9 mouse cellular contexts compared by ENCODE assay signal in genomic region chr11:22004331-22004841, GRCm38 (mm10). TPM values are rescaled to one million over a fixed set of nuclear protein-coding genes. Genes with fewer than 3 reads are reported as not detected.
DNase-seq lines count a peak whose midpoint lies in the region; ATAC-seq lines count a peak whose summit lies in the region.
"Had no signal": no experiment of that assay in that cellular context is flagged by ENCODE, and none has a peak within 500 bp of the region (broad histone marks: within the 10 kb centered on the region; RNA-seq: fewer than 3 reads in every experiment).

No protein-coding gene starts in this region.

- ATAC-seq in megakaryocyte, adult 5-6 weeks (ENCODE audit: poor library complexity, severe bottlenecking), result no peak
- ATAC-seq in heart, embryonic 14.5 days (ENCODE audit: insufficient number of reproducible peaks, insufficient read depth, low FRiP score, low read depth), result no peak
- peak; percentile 16 for ATAC-seq in midbrain, embryonic 12.5 days (ENCODE audit: low FRiP score, low read depth)
- no peak for ATAC-seq in erythroid progenitor cell, adult 5-6 weeks (replicated peaks; ENCODE audit: low FRiP score, poor library complexity, severe bottlenecking)

- H3K27me3 ChIP-seq in megakaryocyte, embryonic 14.5 days (replicated peaks), result peaks cover 92% of the 10 kb centered on the region
- H3K27me3 ChIP-seq in heart, embryonic 14.5 days (ENCODE audit: control insufficient read depth, insufficient read depth, low read length), result peaks cover 62% of the 10 kb centered on the region
- H3K27me3 ChIP-seq in midbrain, embryonic 12.5 days, result peaks cover 34% of the 10 kb centered on the region

- H3K9me3 ChIP-seq in megakaryocyte, embryonic 14.5 days, result no peaks in the 10 kb centered on the region
- H3K9me3 ChIP-seq in heart, embryonic 14.5 days (ENCODE audit: control insufficient read depth, low read length), result no peaks in the 10 kb centered on the region
- no peaks in the 10 kb centered on the region for H3K9me3 ChIP-seq in midbrain, embryonic 12.5 days

- H3K36me3 ChIP-seq in megakaryocyte, embryonic 14.5 days (replicated peaks; ENCODE audit: low read length), result no peaks in the 10 kb centered on the region
- peaks cover 13% of the 10 kb centered on the region for H3K36me3 ChIP-seq in heart, embryonic 14.5 days (ENCODE audit: control insufficient read depth, insufficient read depth, low read length)
- no peaks in the 10 kb centered on the region for H3K36me3 ChIP-seq in midbrain, embryonic 12.5 days
- H3K36me3 ChIP-seq: G1E had no signal

- no peak overlapping the region for H3K27ac ChIP-seq in heart, embryonic 14.5 days (replicated peaks in 1 of 2; ENCODE audit: control insufficient read depth in 1 of 2, insufficient read depth in 1 of 2, low read depth in 2 of 2, low read length in 2 of 2)
- peak overlapping the region; percentile 96 for H3K27ac ChIP-seq in midbrain, embryonic 12.5 days (replicated peaks)

- H3K4me1 ChIP-seq in megakaryocyte, embryonic 14.5 days, result peaks cover 66% of the 10 kb centered on the region
- H3K4me1 ChIP-seq in heart, embryonic 14.5 days (ENCODE audit: control insufficient read depth in 2 of 2, insufficient read depth in 2 of 2, low read length in 2 of 2), result peaks cover 9 to 18% of the 10 kb centered on the region in 2 experiments
- H3K4me1 ChIP-seq in midbrain, embryonic 12.5 days, result peaks cover 52% of the 10 kb centered on the region

- peak; percentile 21 for DNase-seq in gastrocnemius, postnatal 10 days
- no peak for DNase-seq in gastrocnemius, adult 8-10 months (ENCODE audit: low spot score in 2 of 2)
- no peak for DNase-seq in Muller cell, postnatal 12 days (ENCODE audit: inconsistent ontology term)

- H3K9ac ChIP-seq in heart, embryonic 14.5 days (ENCODE audit: low read length), result peak overlapping the region; percentile 44; the same call in 1 of the 2 replicates
- peak overlapping the region; percentile 93 for H3K9ac ChIP-seq in midbrain, embryonic 12.5 days (replicated peaks)

- H3K4me3 ChIP-seq in megakaryocyte, embryonic 14.5 days (replicated peaks), result peak overlapping the region; percentile 46
- peak overlapping the region in 1 of 2 experiments; percentile 28; a peak in 2 of 4 replicates for H3K4me3 ChIP-seq in heart, embryonic 14.5 days (ENCODE audit: control insufficient read depth in 1 of 2, insufficient read depth in 1 of 2, low read depth in 1 of 2, low read length in 2 of 2)
- H3K4me3 ChIP-seq in midbrain, embryonic 12.5 days, result peak overlapping the region; percentile 79

- H3K4me2 ChIP-seq in heart, embryonic 14.5 days (ENCODE audit: low read length), result peak overlapping the region; percentile 44
- peak overlapping the region; percentile 83 for H3K4me2 ChIP-seq in midbrain, embryonic 12.5 days (replicated peaks)

- 4% methylated on average over 18 of the region's 18 CpGs for WGBS in heart, embryonic 14.5 days
- WGBS in midbrain, embryonic 12.5 days, result under 1% methylated on average over 18 of the region's 18 CpGs

RNA-seq across cellular contexts. Expression of gene Otx1, which starts 1.7 kb away (rescaled TPM):
- not detected for total RNA-seq in gastrocnemius, postnatal 10 days (2021)
- total RNA-seq in gastrocnemius, adult 8-10 months (2022), result not detected
- not detected in 2 replicates for polyA plus RNA-seq in megakaryocyte, embryonic 14.5 days (2012; ENCODE audit: insufficient read depth, low replicate concordance)
- not detected in 2 replicates for total RNA-seq in megakaryocyte, adult 5-6 weeks (2015)
- total RNA-seq in megakaryocyte, adult 5-6 weeks (2017), result not detected in 2 replicates
- polyA plus RNA-seq in heart, embryonic 14.5 days (2014; fragmentation: Nextera tagmentation; extraction: Ambion mirVana), result 0.05 TPM in 1 of 2 replicates, not detected in the other
- polyA plus RNA-seq in midbrain, embryonic 12.5 days (2016; fragmentation: Nextera tagmentation; extraction: Ambion mirVana), result 26.8 and 42.7 TPM in 2 replicates
- total RNA-seq in erythroid progenitor cell, adult 5-6 weeks (2015; ENCODE audit: low replicate concordance), result not detected in 2 replicates
- not detected in 2 replicates for total RNA-seq in erythroid progenitor cell, adult 5-6 weeks (2017; ENCODE audit: low replicate concordance)
